Mouse (Mus musculus): ENCODE measurements around the gene Tcte1. TPM values are rescaled to one million over a fixed set of nuclear protein-coding genes. Genes with fewer than 3 reads are reported as not detected.

Gene Tcte1
- total RNA-seq, 2 experiments from 2014 or later = not detected

DNA sequence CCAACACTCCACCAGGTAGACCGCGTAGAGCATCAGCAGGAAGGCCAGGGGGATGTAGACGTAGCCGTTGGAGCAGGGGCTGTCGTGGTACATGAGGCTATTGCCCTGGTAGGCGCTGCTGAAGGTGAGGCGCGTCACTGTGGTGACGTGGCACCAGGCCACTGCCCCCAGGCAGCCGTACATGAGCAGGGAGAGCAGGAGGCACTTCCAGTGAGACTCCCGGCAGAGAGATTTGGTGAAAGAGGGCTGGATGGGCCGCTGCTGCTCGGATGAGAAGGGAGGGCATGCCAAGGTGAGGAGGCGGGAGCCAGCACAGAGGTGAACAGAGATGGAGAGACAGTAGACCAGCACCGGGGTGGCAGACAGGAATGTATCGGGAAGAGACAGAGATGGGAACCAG is 23.7 kb downstream of the Tcte1 start:
- DNase-seq (ENCODE audit: low spot score in 2 of 2) = no peak

DNA sequence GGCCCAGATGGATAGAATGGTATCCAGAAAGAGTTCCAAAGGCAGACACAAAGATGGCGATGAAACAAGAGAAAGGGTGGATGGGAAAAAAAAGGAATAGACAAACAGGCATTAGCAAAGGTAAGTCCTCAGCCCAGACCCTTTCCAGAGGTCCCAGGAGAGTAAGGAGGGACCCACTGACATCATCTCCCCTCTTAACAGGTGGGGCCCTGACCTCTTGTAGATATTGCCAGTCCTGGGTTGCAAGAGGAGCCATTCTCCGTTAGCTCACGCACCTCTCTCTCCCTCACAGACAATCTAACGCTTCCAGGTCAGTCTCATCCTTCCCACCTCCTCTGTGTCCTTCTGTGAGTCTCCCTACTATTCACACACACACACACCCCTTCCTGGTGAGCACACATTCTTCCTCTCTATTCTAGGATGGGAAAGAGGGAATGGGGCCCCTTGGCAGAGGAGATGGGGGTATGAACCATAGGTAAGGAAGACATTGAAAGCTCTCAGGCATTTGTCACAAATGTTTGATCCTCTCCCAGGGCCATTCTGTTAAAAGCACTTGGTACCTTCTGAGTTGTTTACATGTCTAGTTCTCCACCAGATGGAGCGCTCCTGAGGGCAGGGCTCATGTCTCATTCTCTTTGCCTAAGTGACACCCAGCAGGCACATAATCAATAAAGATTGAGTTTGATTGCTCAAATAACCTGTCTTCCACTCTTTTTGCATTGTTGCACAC is 24.4 kb downstream of the Tcte1 start:
- DNase-seq (ENCODE audit: low spot score in 2 of 2) = no peak

DNA sequence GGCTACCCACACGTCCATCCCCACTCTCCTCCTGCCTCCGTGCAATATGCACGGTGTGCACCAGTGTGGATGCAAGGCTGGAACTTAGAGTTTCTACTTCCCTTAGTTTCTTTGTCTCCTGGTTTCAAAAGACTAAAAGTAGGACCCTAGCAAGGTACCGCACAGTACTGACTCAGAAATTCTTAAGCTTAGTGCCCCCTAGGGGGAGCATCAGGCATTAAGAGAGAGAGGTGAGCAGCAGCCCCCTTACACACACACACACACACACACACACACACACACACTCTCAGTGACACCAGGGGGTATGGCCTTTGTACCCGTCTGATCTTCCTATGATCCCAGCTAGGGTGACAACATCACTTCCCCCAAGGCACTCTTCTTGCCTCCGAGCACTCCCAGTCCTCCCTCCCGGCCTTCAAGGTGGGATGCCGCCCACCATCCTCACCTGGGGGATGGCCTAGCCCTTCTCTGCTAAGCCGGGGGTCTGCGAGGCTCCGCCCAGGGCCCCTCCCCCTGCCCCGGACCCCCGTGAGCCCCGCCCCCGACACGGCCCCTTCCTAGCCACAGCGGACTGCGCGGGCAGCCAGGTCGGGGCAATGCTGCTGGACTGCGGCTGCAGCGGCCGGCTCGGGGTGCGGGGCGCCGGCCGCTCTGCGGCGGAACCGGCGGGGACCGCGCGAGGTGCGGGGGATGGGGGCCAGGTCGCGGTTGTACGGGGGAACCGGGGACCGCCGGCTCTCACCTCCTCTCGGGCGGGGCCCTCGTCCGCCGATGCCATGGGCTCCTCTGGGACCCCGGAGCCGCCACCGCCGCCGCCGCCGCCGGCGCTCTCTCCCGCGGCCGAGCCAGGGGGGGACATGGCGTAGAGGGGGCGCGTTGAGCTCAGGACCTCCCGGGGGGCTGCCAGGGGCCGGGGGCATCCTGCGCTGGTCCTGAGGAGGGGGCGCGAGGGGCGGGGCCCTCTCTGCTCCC is 25.6 kb downstream of the Tcte1 start:
- DNase-seq (ENCODE audit: low spot score in 2 of 2) = no peak

DNA sequence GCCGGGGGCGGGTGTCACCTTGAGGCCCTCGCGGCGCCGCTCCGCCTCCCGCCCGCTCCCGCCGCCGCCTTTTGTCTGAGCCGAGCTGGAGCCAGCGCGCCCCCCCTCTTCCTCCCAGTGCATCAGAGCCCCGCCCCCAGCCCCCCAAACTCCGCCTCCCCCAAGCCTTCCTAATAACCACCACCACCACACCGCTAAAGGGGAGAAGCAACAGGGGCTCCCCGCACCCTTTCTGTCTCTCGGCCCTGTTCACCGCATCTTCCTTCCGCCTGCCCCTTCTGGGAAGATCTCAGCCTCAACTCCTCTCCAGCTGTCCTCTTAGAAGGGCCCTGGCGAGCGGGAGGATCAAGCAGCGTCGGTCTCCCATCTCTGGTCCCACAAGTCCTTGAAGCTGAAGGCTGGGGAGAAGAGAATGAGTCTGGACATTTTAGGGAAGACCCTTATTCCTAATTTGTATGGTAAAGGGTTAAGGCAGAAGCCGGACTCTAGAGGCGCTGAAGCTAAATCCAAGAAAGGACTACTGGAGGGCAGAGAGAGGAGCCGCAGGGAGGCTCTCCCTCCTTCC is 26.5 kb downstream of the Tcte1 start, which contains the start of gene Tmem151b:
Gene Tmem151b (minus strand): TSS at position 61 of the 565 bp plus-strand sequence.
- no peak for DNase-seq (ENCODE audit: low spot score in 2 of 2)

DNA sequence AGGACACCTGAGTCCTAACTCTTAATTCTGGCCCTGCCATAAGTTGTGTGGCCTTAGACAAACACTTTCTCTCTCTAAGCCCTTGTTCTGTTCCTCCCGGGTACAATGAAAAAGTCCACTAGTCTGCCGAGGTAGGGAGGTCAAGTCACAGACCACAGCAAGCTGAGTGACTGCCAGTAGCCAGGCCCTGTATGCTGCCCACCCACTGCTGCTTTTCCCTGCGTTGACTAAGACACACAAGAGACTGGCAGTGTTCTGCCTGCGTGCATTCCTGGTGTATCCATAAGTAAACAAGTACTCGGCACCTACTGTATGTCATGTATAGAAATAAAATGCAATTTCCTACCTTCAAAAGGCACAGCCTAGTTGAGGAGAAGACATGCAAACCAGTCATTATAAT is 27.0 kb downstream of the Tcte1 start:
- no peak for DNase-seq (ENCODE audit: low spot score in 2 of 2)

DNA sequence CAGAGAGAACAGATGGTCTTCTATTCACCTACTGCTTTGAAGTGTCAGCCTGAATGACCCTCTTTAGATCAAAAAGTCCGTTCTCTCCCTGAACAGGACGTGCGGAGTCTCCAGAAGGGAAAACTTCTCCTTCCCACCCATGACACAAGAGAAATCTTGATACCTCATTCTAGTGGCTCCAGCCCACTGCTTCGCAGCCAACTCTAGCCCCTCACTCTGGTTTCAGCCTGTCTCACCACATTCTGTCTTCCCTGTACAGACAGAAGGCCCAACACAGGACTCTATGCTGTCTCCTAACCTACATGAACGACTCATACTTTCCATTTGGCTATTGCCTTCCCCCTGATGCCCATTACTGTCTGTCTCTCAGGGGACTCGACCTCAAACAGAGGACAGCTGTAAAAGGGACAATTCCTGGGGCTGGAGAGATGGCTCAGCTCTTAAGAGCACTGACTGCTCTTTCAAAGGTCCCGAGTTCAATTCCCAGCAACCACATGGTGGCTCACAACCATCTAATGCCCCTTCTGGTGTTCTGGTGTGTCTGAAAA is 28.1 kb downstream of the Tcte1 start:
- DNase-seq (ENCODE audit: low spot score in 2 of 2) = no peak

DNA sequence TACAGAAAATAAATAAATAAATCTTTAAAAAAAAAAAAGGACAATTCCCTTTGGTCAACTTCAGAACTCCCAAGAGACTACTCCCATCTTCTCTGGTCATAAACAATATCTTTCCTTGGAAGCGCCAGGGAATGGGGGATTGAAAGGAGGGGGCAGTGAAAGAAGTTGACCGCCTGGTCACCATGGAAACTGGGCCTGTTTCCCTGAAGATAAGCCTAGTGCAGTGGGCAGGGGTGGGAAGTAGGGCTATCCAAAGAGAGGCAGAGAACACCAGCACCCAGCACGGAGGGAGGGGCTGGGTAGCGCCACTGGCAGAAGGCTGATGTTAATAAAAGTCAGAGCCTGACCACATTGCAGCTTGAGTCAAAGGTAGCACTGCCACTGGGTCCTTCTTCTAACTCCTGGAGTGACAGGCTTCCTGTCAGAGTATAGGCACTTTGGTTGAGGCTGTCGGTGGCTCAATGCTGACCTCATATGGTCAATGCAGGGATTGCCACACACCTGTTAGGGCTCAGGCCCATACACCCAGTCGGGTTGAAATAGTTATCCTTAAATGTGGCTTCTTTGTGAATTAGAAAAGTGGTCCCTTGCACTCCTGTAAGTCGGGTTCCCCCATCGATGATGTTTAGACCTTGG is 28.7 kb downstream of the Tcte1 start:
- peak in 1 of 2 experiments; percentile 56 for DNase-seq (ENCODE audit: low spot score in 2 of 2)

DNA sequence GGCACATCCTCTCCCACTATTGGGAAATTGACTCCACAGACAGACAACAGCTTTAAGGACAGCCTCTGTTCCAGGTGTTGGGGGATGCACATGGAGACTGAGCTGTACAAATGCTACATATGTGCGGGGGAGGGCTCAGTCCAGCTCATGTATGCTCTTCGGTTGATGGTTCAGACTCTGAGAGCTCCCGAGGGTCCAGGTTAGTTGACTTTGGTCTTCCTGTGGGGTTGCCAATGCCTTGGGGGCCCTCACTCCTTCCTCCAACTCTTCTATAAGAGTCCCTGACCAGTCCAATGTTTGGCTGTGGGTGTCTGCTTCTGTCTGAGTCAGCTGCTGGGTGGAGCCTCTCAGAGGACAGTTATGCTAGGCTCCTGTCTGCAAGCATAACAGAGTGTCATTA is 29.8 kb downstream of the Tcte1 start:
- DNase-seq (ENCODE audit: low spot score in 2 of 2) = no peak

DNA sequence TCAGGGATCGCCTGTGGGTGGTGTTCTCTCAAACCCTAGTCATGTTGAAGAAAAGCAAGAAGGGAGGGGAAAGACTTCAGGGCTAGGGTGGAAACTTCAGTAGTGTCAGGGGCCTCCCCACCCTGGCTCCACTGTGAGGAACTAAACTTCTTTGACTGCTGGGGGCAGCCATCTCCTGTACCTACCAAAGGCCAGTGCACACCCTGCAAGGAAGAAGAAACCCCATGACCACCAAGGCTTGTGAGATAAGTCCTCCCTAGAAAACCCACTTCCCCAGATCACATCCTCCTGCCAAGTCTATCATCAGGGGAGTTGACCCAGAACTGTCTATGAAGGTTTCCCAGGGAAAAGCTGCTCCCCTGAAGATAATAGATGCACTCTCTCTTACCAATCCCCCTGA is 31.2 kb downstream of the Tcte1 start:
- DNase-seq (ENCODE audit: low spot score in 2 of 2) = no peak

DNA sequence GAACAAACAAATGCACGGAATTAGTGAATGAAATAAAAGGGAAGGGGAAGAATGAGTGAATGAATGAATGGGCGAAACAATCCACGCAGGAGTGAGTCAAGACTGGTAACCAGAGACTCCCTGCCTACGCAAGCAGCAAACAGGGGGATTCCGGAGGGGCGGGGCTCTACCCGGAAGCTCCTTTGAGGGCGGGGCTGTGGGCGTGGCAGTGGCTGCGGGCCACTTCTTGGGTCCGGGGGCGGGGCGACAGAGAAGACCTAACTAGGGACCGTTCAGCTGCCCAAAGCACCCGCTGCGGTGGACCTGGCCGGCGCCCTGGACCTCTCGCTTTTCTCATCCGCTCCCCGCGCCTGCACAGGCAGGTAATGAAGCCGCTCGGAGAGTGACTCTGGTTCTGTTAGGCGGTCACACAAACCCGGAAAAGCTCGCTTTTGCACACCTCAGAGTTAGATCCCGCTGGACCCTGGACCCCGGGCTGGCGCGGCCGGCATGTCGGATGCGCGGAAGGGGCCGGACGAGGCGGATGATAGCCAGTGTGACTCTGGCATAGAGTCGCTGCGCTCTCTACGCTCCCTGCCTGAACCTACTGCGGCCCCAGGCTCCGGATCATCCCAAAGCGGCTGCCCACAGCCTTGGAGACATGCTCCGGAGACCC is 32.3 kb downstream of the Tcte1 start, which contains the start of gene Nfkbie:
Gene Nfkbie (plus strand): TSS at position 252 of the 655 bp plus-strand sequence.
- peak; percentile 86 to 92 for DNase-seq (ENCODE audit: low spot score in 2 of 2)

DNA sequence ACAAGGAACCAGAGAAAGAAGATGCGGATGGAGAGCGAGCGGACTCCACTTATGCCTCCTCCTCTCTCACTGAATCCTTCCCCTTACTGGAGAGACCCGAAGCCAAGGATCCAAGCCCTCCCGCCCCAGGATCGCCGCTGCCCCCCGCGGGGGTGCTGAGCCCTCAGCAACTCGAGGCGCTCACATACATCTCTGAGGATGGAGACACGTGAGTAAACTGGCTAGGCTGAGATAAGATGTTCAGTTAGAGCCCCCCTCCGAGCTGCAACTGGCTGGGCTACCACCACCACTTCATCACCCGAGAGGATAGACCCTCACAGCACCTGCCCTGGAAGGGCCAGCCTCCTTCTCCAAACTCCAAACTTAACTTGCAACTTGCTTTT is 32.9 kb downstream of the Tcte1 start:
- DNase-seq (ENCODE audit: low spot score in 2 of 2) = no peak

DNA sequence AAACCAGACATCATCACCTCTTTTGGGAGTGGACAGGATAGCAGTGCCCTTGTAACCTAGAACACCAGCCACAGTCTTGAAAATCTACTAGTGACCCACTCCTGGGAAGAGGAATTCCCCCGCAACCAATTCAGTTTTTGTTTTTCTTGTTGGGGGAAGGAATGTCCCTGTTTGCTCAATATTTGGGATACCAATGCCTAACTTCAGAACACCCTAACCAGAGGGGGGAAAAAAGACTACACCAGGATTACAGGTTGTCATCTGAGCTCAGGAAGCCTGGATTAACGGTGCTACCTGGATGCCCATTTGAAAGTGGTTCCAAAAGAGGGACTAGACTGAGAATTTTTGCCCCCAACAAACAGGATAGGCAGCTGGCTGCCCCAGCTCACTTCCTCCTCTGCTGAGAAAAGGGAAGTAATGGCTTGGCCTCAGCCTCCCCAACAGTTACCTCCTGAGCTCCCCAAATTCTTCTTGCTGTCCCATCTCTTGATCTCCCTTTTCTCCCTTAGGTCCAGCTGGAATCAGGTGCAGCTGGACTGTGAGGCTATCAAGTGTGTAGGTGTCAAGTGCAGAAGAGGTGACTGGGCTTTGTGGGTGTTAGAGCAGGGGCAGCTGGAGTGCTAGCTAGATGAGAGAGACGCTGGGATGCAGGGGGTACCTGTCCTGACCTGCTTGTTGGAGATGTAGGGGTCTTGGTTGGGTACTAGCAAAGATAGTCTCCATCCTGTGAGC is 33.4 kb downstream of the Tcte1 start:
- DNase-seq (ENCODE audit: low spot score in 2 of 2) = no peak

DNA sequence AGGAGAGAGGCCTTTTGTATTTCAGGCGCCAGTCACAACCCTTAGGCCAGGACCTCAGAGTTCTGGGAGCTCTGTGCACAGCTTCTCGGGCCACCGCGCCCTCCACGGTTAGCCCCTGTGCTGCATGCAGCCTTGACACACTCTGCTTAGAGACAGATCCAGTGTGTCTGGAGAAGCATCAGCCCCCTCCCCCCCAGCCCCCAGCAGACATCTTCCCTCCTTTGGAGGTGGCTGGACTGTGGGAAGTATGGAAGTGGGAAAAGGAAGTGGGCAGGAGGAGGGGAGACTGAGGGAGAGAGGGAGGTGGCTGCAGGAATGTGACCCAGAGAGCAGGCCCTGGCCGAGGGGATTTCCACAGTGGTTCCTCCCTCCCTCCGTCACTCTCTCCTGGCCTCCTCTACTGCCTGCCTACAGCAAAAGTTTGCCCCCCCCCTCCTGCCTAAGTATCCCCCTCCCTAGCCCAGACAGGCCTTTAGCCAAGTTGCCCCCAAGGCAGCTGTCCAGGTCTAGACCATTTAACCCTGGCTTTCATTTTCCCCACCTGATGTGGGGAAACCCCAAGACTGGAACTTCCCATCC is 34.1 kb downstream of the Tcte1 start:
- no peak for DNase-seq (ENCODE audit: low spot score in 2 of 2)

DNA sequence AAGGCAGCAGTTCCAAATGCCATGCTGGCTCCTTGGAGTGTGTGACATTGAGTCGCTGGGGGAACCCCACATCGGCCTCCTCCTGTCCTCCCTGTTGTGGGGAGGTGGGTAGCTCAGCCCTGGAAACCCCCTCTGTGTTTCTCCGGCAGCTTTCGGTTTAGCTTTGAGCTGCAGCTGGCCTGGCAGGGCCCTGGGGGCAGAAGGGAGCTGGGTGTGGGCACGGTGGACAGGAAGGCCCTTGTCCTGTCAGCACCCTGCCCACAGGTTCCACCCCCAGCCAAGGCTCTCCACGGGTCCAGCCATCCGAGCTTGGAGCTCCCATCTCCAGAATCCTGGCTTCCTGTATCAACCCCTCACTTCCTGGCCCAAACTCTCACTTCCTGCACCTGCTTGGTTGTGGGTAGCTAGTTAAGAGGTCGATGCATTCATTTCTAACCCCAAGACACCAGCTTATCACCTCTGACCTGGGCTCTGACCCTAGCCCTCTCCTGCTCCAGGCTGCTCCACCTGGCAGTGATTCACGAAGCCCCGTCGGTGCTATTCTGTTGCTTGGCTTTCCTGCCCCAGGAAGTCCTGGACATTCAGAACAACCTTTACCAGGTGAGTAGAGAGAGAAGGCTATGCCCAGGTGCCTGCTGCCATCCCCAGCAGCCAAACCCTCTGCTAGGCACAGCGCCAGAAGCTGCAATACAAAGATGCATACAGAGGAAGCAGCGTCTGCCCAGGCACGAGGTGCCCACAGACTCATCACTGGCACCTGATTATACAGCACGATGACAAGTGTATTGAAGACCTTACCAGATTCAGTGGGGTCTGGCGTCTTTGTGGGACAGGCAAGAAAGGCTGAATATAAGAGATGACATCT is 35.0 kb downstream of the Tcte1 start:
- DNase-seq (ENCODE audit: low spot score in 2 of 2) = no peak

DNA sequence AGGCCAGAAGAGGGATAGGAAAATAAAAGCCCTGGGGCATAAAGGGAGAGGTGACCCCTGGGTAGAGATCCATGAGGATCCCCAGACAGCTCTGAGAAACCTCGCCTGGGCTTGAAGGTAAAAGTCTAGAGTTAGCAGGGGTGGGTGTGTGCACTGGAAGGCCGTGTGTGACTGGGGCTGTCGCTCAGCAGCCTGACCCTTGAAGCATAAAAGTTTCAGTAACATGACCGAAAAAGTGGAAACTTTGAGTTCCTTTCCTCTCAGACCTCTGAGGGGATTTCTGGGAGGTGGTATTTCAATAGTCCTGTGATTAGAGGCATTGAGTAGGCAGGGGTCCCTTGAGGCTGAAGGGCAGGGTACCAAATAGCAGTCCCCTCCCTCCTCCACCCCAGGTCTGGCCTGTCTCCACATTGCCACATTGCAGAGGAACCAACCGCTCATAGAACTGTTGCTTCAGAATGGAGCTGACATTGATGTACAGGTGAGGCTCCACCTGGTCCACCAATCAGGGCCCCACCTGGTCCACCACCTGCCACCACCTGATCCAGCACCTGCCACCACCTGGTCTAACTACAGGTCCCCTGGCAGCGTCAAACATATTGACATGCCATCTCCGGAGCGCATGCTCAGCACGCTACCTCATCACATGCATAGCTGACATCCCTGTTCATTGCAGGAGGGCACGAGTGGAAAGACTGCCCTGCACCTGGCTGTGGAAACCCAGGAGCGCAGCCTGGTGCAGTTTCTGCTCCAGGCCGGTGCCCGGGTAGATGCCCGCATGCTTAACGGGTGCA is 36.7 kb downstream of the Tcte1 start:
- no peak for DNase-seq (ENCODE audit: low spot score in 2 of 2)

DNA sequence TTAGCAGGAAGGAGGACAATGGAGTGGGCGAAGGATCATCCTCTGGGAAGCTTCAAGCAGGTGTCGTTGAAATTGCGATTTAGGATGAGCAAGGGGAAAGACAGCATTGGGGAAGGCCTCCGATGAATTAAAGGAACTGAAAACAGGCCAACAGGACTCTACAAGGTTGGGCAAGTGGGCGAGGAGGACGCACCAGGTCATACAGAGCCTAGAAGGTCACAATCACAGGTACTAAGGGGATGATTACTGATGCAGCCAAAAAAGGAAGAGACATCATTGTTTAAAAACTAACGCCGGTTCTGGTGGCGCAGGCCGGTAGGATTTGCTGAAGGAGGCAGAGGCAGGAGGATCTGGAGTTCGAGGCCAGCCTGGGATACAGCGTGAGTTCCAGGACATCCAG is 40.0 kb downstream of the Tcte1 start:
- no peak for DNase-seq (ENCODE audit: low spot score in 2 of 2)

DNA sequence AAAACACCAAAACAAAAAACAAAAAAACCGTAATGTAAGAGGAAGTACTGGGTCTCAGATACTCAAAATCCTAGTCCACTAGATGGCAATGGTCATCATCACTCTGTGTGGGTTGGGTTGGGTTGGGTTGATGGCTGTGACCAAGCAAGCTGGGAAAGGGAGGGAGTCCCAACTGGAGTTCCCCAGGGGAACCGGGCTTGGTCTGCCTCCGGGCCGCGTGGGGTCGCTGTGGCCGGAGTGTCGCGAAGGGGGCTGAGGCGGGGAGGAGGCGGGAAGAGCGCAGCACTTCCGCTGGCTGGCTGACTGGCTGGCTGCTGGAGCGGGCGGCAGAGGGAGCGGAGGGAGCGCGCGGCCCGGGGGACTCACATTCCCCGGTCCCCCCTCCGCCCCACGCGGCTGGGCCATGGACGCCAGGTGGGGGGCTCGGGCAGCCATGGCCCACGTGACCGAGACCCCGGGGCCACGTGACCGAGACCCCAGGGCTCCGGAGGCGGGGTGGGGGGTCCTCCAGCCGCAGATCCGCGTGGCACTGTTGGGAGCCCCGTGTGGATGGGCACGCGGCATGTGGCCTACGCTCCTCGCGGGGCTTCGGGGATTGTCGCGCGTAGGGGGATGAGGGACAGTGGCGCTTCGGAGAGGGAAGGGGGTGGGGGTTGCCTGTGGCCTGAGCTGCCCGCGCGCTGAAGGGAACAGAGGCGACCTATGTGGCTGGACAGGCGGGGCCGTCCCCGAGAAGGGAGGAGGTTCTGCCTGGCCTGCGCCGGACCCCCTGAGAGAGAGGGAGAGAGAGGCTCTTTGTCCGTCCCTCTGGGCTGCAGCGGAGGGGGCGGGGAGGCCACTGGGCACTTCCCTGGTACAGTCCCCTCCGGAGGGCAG is 40.7 kb downstream of the Tcte1 start, which contains the start of gene Slc35b2:
Gene Slc35b2 (plus strand): TSS at position 220 of the 876 bp plus-strand sequence.
- peak; percentile 91 for DNase-seq (ENCODE audit: low spot score in 2 of 2)

Measured in adrenal gland, postnatal 4 days (tissue).